Mouse (Mus musculus): ENCODE results near the gene Lmtk3.

DNA sequence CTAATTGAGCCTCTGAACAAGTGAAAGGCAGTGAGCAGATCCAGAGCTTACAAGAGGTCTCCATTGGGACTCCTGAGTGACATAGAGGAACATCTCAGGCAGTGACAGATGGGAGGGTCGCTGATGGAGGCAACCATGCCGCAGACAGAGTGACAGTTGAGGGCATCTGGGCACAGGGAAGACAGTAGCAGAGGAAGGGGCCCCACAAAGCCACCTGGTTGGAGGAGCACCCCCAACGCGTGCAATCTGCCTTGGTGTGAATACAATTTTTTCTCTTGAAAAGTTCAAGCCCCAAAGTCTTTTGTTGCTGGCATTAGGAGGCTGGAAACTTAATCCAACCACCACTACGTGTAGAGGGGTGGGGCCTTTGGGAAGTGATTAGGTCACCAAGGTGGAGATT is 23.4 kb upstream of the Lmtk3 start:
- TF ChIP-seq GATA1 (IDR thresholded peaks at IDR 0.05; ENCODE audit: borderline replicate concordance, low read length), result no peak
- no peak for TF ChIP-seq FLI1 (IDR thresholded peaks at IDR 0.05; ENCODE audit: low read length)
